Mouse (Mus musculus) spleen, adult 2 months (tissue): ENCODE measurements around the gene E2f4. TPM values are rescaled to one million over a fixed set of nuclear protein-coding genes. Genes with fewer than 3 reads are reported as not detected.

ENCODE experiments used
- DNase-seq, 2 experiments: peaks; one replicate each; pipeline versions ENCODE4 v3.0.0 to v3.0.0-alpha.2; 2012 to 2021; ENCODE audit warnings: low spot score in 2 of 2, low read depth in 1 of 2
- H3K27ac ChIP-seq: fragments of 200-500 bp; 2 replicates; pipeline ENCODE4 v1.5.1; 2012; ENCODE audit warnings: low read length, inconsistent platforms; ENCODE audit not compliant: insufficient read depth
- H3K27me3 ChIP-seq: fragments of 200-500 bp; 2 replicates; pipeline ENCODE4 v1.6.1; 2012; ENCODE audit warnings: mild to moderate bottlenecking, moderate library complexity, low read length, inconsistent platforms; ENCODE audit not compliant: control insufficient read depth, insufficient read depth
- H3K36me3 ChIP-seq: fragments of 200-500 bp; 2 replicates; pipeline ENCODE4 v1.6.1; 2012; ENCODE audit warnings: mild to moderate bottlenecking, low read length, inconsistent platforms; ENCODE audit not compliant: control insufficient read depth, insufficient read depth
- H3K4me1 ChIP-seq: fragments of 200-500 bp; 2 replicates; pipeline ENCODE4 v1.6.1; 2011; ENCODE audit warnings: inconsistent platforms; ENCODE audit not compliant: control insufficient read depth, insufficient read depth, insufficient read length
- H3K4me3 ChIP-seq: fragments of 200-500 bp; 2 replicates; pipeline ENCODE4 v1.5.1; 2011; ENCODE audit warnings: mild to moderate bottlenecking, inconsistent platforms; ENCODE audit not compliant: insufficient read depth, insufficient read length; ENCODE audit errors: extremely low read depth
- CTCF ChIP-seq: fragments of 200-500 bp; IDR thresholded peaks from 2 replicates; pipeline ENCODE4 v1.5.1; 2011; ENCODE audit warnings: mild to moderate bottlenecking, inconsistent platforms; ENCODE audit not compliant: insufficient read depth, insufficient read length, insufficient replicate concordance; ENCODE audit errors: extremely low read depth
- POLR2A ChIP-seq: fragments of 200-500 bp; IDR thresholded peaks from 2 replicates; pipeline ENCODE4 v1.6.1; 2011; ENCODE audit warnings: low read depth, low read length, inconsistent platforms
- WGBS: fragments of 180-500 bp; shearing (Covaris S2); methylation state at CpG from one replicate; pipeline ENCODE4 v1.1.7; 2018; 5-methylcytosine and 5-hydroxymethylcytosine counted together
- polyA plus RNA-seq: library from polyadenylated mRNA; depleted of rRNA; stranded (reverse); fragments of >200 nt; gene quantifications from 2 replicates; pipeline ENCODE4 v1.2.3, GENCODE M21; 2012

The E2f4 gene
- polyA plus RNA-seq, 1 experiment, result 165 TPM

DNA sequence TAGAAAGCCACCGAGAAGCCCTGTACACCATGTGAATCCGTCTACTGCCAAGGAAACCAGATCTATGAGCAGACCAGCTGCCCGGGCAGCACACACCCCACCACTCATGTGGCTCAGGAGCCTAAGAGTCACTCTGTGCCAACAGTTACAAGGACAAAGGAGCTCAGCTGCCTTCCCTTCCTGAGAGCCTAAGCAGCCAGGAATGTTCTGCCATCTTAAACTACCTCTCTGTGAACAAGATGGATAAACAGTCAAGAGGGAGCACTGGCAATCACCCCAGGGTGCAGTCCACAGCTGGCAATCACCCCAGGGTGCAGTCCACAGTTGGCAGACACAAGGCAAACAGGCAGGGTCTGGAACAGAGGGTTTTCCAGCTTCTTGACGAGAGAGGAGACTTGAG, 20.5 kb downstream of the E2f4 start:
- no peaks in the 10 kb centered on the region for H3K4me1 ChIP-seq
- no peak overlapping the region for H3K27ac ChIP-seq
- H3K36me3 ChIP-seq, result peaks cover 15% of the 10 kb centered on the region
- DNase-seq, result no peak
- no peak overlapping the region for H3K4me3 ChIP-seq
- TF ChIP-seq POLR2A (no peak), CTCF (no peak)
- no peaks in the 10 kb centered on the region for H3K27me3 ChIP-seq
- WGBS, result 91% methylated on average over 4 of the region's 4 CpGs

DNA sequence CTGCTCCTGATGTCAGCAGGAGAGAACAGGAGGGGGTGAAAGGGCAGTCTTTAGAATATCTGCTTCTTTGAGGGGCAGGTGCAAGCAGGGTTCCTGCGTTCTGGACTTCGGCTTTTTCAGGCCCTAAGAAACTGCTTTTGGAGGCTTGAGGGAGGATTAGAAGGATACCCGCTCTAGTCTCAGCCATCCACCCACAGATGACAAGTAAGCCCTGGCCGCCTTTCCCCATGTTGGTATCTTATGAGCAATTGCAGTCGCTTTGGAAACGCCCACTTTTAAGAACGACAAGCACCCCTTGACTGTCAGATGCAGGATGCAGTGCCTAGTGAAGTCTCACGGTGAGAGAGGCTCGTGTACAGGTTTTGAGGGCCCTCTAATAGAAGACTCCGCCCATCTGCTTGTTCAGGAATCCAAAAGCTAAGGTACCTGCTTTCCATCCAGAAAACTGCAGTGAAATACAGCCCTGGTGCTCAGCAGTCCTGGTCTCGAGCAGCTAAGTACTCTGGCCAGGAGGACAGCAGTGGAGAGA, 21.3 kb downstream of the E2f4 start:
- no peak for DNase-seq
- Histone ChIP-seq H3K27ac (no peak overlapping the region), H3K4me3 (no peak overlapping the region), H3K27me3 (no peaks in the 10 kb centered on the region), H3K4me1 (no peaks in the 10 kb centered on the region), H3K36me3 (peaks cover 11% of the 10 kb centered on the region)
- WGBS, result 93% methylated on average over 11 of the region's 11 CpGs
- TF ChIP-seq POLR2A, result no peak

- TF ChIP-seq POLR2A, result no peak
- TF ChIP-seq CTCF, result no peak
- Histone ChIP-seq H3K27me3 (no peaks in the 10 kb centered on the region), H3K27ac (no peak overlapping the region), H3K4me3 (no peak overlapping the region), H3K4me1 (peaks cover 9% of the 10 kb centered on the region; the same call in 1 of the 2 replicates), H3K36me3 (peaks cover 2% of the 10 kb centered on the region)
- 83% methylated on average over 4 of the region's 4 CpGs for WGBS
- no peak for DNase-seq
Measured at GRCm38 (mm10) chr8:105323183-105323582, 25.7 kb downstream of the E2f4 start.

DNA sequence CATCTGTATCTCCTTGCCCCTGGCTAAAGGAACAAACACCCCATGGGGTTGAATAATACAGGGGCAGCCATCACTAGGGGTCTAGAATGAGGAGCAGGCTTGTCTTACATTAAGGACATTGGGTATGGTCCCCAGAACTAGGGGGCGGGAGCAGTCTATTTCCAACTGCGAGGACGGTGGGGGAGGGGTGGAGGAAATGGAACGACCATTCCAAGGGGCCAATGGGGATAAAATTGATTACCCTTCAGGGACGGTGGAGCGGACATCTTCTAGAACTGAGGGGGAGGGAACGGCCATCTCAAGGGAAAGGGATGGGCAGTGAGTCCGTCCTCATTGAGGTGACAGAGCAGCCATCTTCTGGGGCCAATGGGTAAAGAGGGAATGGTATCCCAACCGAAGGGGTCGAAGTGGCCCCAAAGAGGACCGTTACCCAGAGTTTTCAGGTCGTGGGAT, 28.2 kb downstream of the E2f4 start:
- WGBS, result under 1% methylated on average over 12 of the region's 12 CpGs
- H3K27me3 ChIP-seq, result no peaks in the 10 kb centered on the region
- H3K4me3 ChIP-seq, result peak overlapping the region; percentile 66
- H3K4me1 ChIP-seq, result peaks cover 9% of the 10 kb centered on the region; the same call in 1 of the 2 replicates
- peak overlapping the region; percentile 42 for H3K27ac ChIP-seq
- DNase-seq, result no peak
- H3K36me3 ChIP-seq, result peaks cover 22% of the 10 kb centered on the region
- TF ChIP-seq POLR2A (no peak), CTCF (no peak)

- Histone ChIP-seq H3K36me3 (peaks cover 26% of the 10 kb centered on the region), H3K27me3 (no peaks in the 10 kb centered on the region), H3K27ac (peak within 1 kb of the TSS; percentile 75), H3K4me1 (peaks cover 9% of the 10 kb centered on the region; the same call in 1 of the 2 replicates), H3K4me3 (peak within 1 kb of the TSS; percentile 74)
- peak; percentile 92 to 96 for DNase-seq
- TF ChIP-seq POLR2A, result peak; percentile 69
- no peak for TF ChIP-seq CTCF
- WGBS, result under 1% methylated on average over 36 of the region's 36 CpGs
Measured at GRCm38 (mm10) chr8:105326141-105326672, 28.7 kb downstream of the E2f4 start, which contains the start of the genes Lrrc29 and Tmem208. TSS of gene Lrrc29 (minus strand) at chr8:105326278. TSS of gene Tmem208 (plus strand) at chr8:105326354.

GRCm38 (mm10) chr8:105326968-105327367, 29.5 kb downstream of the E2f4 start:
- Histone ChIP-seq H3K27ac (peak overlapping the region; percentile 5; the same call in 1 of the 2 replicates), H3K4me3 (peak overlapping the region; percentile 74), H3K27me3 (no peaks in the 10 kb centered on the region), H3K36me3 (peaks cover 31% of the 10 kb centered on the region), H3K4me1 (peaks cover 9% of the 10 kb centered on the region; the same call in 1 of the 2 replicates)
- DNase-seq, result no peak
- 39% methylated on average over 6 of the region's 6 CpGs for WGBS
- TF ChIP-seq CTCF, result no peak
- TF ChIP-seq POLR2A, result no peak

- H3K27ac ChIP-seq, result no peak overlapping the region
- H3K36me3 ChIP-seq, result peaks cover 47% of the 10 kb centered on the region
- no peak for TF ChIP-seq CTCF
- TF ChIP-seq POLR2A, result no peak
- DNase-seq, result no peak
- no peaks in the 10 kb centered on the region for H3K27me3 ChIP-seq
- H3K4me3 ChIP-seq, result no peak overlapping the region
- peaks cover 8% of the 10 kb centered on the region; the same call in 1 of the 2 replicates for H3K4me1 ChIP-seq
- WGBS, result 98% methylated on average over 12 of the region's 12 CpGs
Measured at GRCm38 (mm10) chr8:105330325-105330724, 32.9 kb downstream of the E2f4 start.
